Mouse (Mus musculus): ENCODE data around the gene Brinp1.

Gene Brinp1

GRCm38 (mm10) chr4:68806502-68806901 lies 147.7 kb downstream of the Brinp1 start:
- DNase-seq = no peak

- DNase-seq = no peak
Observed at GRCm38 (mm10) chr4:68801923-68802855, 152.0 kb downstream of the Brinp1 start.

- DNase-seq = no peak
Observed at GRCm38 (mm10) chr4:68790003-68790402, 164.2 kb downstream of the Brinp1 start.

- DNase-seq = no peak
Observed at GRCm38 (mm10) chr4:68788477-68788999, 165.7 kb downstream of the Brinp1 start.

DNA sequence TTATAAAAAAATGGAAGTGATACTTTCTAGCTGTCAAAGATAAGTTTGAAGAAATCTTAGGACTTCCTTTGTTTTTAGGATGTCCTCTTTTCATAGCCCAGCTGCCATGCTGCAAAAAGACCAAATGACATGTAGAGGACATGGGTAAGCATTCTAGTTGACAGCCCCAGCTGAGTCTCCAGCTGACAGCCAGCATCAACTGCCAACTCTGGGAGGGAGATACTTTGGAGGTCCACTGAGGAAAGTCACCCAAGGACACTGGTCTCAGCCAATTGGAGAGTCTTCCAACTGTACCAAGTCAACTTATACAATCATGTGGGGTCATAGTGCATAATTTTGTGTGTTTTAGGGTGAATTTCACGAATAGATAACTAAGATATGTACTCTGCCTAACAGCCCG lies 166.6 kb downstream of the Brinp1 start:
- no peak for DNase-seq

GRCm38 (mm10) chr4:68768256-68768655 lies 185.9 kb downstream of the Brinp1 start:
- DNase-seq = no peak

- DNase-seq = no peak
Observed at GRCm38 (mm10) chr4:68767393-68767792, 186.8 kb downstream of the Brinp1 start.

DNA sequence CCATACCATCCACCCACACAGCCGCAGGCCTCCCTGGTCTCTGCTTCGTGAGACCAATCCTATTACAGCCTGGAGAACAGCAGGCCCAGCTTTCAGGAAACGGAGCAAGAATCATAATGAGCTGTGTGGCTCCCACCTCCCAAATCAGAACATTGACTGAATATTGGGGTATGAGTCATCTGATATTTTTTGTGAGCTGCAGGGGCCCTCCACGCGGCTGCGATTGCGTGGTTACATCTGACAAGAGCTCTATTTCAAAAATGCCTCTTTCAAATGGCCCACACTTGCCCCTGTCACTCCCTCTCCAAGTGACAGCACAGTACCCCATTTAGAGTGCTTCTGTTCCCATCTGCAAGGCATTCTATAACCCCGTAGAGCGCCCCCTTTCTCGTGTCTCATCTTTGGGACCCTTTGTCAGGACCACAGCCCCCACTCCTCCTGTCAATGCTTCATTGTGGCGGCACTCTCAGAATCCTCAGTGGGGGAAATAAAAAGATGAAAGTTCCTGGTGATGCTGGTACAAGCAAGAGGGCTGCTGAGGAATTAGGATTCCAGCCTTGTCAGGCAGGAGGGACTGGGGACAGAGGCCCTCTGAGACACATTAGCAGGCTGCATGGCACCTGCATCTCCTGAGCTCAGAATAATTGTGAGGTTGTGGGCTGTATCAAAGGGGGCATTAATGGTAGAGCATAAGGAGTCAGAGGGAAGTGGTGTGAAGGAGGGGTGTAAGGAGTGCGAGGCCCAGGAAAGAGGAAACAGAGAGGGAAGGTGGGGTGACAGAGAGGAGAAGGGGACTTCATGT lies 188.2 kb downstream of the Brinp1 start:
- no peak for DNase-seq

DNA sequence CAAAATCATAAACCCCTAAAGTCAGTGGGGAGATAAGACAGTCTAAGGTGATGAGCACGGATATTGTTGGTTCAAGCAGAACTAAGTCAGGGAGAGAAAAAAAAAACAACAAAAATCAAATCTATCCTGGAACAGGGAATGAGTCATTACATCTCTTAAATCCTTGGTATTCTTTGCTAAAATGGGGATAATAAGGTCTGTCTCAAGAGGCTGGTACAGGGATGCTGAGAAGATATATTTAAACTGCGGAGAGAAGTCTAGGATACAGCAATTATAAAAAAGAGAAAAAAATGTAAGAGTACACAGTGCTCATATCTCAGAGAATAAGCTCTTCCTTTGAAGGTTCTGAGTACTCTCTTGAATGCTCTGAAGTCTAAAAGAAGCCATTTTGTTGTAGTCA lies 189.3 kb downstream of the Brinp1 start:
- DNase-seq = no peak

- no peak for DNase-seq
Observed at GRCm38 (mm10) chr4:68720983-68721382, 233.2 kb downstream of the Brinp1 start.

Data from thymus, postnatal 36 days (tissue).